Mouse (Mus musculus) megakaryocyte-erythroid progenitor cell, adult 5-6 weeks (primary cell): Measurements from ENCODE around the gene Jtb. TPM values are rescaled to one million over a fixed set of nuclear protein-coding genes. Genes with fewer than 3 reads are reported as not detected.

Experiments
- ATAC-seq: replicated peaks from 2 replicates; pipeline ENCODE4 v1.8.0; 2016; ENCODE audit warnings: mild to moderate bottlenecking, inconsistent platforms; ENCODE audit not compliant: severe bottlenecking, poor library complexity, low FRiP score, low TSS enrichment
- total RNA-seq, 2 experiments: library from RNA; stranded (forward) in 1 of 2; stranded (reverse) in 1 of 2; fragments of 200-1000, 215-1000 nt in 1 of 2; fragments of >200 nt in 1 of 2; fragmentation: Nextera tagmentation in 1 of 2; gene quantifications; 2 replicates each; pipeline ENCODE4 v1.2.3; 2014 to 2017

The Jtb gene
- total RNA-seq, 2 experiments from 2014 or later: 48.5 to 95.1 TPM

DNA sequence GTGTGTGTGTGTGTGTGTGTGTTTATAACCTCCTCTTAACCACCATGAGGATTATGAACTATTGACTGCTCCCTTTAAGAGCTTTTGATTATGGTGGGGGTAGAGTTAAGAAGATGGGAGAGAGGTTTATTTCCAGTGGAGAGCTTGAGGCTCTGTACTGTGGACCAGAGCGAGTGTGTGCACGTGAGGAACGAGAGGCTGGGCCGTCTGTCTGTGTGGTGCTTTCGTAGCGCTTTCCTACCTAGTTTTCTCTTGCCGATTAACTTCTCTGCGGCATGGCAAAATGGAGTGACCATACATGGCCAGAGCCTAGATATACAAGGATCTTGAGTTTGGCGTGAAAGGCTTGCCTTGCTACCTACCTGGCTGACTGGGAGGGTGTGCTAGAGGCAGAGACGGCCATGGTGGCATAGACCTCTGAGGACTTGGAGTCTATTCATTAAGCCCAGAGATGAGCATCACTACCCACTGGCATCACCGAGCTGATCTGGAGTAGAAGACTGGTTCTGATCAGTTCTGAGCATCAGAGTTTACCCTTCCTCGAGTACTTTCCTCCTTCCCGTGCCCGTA, 24.5 kb downstream of the Jtb start:
- no peak for ATAC-seq

DNA sequence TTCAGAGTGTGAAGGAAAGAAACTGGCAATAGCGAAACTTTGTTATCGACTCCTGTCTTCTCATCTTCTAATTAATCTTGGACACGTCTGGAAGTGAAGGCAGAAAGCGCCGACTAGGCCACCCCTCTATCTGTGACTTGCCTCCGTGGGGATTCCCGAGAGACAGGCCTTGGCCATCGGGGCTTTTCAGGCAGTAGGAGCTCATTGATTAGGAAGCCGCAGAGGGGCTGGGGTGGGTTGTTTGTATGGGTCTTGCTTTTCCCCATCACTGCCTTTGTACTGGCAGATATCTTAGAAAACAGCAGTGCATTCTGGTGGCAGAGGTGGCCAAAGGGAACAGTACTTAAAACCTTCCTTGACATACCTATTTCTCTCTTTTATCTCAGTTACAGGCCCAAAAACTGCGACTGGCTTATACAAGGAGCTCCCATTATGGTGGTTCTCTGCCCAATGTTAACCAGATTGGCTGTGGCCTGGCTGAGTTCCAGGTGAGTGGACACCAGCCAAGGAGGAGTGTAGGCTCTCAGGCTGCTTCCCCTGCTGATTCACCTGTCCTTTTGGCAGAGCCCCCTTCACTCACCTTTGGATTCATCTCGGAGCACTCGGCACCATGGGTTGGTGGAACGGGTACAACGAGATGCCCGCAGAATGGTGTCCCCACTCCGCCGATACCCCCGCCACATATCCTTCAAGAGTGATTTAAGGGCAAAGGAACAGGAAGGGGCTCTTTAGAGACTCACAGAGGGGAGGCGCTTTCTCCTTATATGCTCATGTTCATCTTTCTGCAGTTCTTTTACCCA, 25.5 kb downstream of the Jtb start:
- ATAC-seq: no peak

DNA sequence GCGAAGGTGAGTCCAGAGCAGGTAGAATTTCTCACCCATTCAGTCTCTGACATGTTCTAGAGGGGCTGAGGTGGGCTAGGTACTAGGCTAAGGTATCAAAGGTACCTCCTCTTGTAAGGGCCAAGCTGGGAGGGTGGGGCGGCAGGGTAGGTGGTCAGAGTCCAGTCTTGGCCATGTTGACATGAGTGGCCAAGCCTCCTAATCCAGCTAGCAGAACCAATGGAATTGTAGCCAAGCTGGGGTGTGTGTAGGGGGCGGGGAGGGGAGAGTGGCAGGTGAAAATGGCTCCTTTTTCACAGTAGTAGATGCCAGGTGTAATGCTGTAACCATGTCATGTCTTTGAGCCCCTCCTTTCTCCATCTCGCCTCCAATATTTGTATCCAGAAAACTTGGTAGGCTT, 27.1 kb downstream of the Jtb start:
- ATAC-seq: no peak

DNA sequence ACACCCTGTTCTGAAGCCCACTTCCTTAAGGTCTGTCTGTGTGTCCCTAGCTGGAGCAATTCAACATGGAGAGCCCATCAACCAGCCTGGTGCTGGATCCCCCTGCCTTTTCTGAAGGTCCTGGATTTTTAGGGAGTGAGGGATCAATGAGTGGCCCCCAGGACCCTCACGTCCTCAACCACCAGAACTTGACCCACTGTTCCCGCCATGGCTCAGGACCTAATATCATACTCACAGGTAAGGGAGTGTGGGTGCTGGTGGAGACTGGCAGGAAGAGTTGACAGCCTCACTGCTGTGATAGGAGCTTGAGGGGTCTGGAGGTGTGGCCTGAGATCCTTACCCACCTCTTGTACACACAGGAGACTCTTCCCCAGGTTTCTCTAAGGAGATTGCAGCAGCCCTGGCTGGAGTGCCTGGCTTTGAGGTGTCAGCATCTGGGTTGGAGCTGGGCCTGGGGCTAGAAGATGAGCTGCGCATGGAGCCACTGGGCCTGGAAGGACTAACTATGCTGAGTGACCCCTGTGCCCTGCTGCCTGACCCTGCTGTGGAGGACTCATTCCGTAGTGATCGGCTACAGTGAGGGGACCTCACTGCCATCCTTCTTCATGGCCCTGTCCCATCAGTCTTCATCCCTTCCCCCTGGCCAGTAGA, 31.8 kb downstream of the Jtb start:
- no peak for ATAC-seq

DNA sequence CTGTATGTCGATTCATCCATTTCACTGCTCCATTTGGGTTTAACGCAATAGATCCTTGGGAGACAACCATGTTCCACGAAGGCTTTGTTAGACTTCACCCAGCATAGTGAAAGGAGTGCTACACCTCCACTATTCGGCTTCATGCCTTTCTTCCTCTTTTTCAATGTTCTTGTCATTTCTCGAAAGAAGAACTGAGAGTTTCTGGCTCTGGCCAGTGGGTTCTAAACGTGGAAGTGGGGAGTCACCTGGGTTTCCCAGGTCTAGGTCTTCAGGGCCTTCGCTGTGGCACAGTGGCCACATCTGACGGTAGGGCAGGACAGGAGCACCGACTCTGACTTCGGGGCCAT, 33.3 kb downstream of the Jtb start:
- ATAC-seq: no peak

DNA sequence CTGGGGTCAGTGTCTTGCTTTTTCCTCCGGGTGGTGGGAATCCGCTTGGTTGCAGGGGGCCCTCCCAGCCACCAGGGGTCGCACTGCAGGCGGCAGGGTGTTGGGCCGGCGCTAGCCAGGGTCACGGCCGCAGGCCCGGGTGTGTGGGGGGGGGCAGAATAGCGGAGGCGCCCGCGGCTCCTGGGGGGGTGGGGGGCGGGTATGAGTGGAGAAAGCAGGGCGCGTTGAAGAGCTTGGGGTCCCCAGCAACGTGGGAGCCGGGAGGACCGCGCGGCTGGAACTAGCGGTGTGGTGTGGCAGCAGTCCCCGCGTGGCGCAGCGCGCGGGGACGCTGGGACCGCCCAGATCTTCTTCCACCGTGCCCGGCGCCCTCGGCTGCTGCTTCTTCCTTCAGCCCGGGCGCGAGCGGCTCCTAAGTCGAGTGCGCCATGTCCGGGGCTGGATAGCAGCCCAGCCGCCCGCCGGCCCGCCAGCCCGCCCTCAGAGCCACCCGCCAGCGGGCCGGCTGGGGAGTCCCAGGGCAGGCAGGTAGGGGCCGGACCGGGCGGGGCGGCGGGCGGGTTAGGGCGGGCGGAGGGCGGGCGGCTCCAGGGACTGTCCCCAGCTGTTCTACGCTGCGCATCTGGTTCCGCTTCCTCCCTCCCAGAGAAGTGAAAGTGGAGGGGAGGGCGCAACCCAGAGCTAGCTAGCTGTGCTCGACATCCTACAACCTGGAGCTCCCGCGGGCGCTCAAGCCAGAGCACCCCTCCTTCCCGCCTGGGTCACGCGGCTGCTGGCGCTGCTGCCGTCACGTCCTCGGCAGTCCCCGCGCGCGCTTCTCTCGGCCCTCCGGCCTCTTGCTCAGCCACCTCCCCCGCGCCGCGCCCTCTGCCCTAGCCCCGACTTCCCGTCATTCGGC, 33.9 kb downstream of the Jtb start, which contains the start of gene Dennd4b:
Gene Dennd4b (plus strand): TSS at position 152 of the 898 bp plus-strand sequence.
- ATAC-seq: peak; percentile 77

DNA sequence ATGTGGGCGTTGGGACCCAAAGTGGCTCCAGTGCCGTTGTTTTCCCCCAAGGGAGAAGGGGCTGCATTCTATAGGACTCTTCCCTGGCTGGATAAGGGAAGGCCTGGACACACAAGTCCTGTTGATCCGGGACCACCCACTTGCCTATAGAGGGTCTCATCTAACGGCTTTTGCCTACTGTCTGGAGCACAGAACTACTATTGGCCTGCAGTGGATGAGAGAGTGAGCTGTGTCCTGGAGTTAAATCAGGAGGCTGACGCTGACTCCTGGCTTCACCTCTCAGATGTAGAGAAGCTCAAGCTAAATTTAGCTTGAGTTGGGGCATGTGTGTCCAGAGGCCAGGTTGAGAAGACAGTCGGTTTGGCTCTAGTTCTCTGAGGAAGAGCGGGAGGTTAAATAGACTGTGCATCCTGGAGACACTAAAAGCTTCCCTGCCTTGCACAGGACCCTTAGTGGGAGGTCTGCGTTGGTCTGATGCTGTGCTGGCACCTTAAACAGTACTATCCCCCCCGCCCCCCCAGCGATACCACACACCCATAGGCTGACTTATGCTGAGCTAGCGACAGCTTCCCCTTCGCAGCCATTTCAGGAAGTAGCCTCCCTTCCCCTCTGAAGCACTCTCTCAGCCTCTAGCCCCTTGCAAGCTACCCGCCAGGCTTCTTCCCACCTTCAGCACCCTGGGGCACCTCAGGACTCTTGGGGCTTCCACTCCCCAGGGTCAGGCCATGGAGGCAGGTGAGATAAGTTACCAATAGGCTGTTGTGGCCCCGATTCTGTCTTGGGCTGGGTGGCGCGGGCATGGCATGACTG, 34.7 kb downstream of the Jtb start:
- ATAC-seq: peak; percentile 33

DNA sequence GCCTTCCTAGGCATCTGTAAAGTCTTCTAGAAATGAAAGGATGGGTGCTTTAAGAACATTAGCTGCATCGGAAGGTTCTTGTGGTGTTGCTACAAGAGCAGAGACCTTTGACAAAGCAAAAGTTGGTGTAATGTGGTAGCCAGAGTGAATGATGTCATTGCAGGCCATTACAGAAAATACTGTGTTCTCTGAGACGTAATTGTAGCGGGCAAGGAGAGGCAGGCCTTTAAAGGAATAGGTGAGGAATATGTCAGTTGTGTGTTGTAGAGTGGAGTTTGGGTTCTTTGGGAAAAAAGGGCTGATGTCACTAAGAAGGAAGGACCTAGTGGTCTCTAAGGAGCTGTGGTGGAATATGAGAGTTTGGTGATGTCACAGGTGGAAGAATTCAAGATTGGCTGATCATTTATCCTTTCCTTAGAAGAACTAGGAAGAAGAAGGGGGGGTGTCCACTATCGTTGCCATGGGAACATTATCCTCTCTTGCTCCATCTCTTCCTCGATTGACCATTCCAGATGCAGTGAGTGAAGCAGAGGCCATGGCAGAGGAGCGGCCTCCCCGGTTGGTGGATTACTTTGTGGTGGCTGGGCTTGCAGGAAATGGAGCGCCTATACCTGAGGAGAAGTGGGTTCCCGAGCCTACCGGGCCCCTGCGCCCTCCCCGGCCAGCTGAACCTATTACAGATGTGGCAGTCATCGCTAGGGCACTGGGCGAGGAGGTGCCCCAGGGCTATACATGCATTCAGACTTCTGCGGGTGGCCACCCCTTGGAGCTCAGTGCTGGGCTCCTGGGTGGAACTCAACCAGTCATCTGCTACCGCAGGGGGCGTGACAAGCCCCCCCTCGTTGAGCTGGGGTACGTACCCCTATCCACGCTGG, 35.7 kb downstream of the Jtb start:
- no peak for ATAC-seq

DNA sequence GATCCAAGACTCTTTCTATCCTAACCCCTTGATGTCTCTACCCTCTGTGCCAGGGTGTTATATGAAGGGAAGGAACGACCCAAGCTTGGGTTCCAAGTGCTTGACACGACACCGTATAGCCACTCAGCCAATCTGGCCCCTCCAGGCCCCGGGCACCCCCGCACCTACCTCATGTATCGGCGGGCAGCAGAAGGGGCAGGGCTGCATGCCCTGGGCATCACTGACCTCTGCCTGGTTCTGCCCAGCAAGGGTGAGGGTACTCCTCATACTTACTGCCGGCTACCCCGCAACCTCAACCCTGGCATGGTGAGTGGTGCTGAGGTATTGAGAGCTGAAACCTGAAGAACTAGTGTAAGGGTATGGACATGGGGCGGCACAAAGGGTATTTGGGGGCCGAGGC, 36.8 kb downstream of the Jtb start:
- ATAC-seq: no peak

DNA sequence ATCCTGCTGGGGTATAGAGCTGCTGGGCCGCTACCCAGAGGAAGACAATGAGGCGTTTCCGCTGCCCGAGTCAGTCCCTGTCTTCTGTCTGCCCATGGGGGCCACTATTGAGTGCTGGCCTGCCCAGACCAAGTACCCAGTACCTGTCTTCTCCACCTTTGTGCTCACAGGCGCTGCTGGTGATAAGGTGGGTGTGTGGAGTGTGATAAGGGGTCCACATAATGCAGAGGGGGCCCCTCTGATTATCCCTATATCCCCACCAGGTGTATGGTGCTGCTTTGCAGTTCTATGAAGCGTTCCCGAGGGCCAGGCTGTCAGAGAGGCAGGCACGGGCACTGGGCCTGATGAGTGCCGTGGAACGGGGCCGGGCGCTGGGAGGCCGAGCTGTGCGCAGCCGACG, 37.6 kb downstream of the Jtb start:
- ATAC-seq: no peak

DNA sequence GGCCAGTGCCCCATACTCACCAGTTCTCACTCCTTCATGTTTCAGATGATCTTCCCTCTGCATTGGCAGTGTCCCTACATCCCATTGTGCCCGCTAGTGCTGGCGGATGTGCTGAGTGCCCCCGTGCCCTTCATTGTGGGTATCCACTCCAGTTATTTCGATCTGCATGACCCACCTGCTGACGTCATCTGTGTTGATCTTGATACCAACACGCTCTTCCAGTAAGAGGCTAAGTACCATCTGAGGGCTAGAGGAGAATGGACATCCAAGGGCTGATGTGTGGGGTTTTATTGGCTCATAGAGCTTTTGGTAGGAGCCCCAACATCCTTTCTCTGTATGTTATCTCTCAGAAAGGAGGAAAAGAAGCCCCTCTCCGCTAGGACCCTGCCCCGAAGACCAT, 39.4 kb downstream of the Jtb start:
- no peak for ATAC-seq

DNA sequence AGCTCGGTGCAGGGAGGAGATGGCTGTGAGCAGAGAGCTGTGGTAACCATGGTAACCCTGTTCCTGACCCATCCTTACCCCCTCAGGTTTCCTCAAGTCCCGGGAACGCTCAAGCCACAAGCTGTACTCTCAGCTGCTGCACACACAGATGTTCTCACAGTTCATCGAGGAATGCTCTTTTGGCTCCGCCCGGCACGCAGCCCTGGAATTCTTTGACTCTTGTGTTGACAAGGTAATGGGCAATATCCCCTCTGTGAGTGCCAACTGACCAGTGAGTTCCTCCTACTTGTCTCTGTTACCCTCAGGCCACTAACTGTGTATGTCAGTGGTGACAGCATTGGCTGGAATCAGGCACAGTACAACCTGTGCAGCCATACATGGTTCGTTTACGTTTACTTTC, 40.8 kb downstream of the Jtb start:
- no peak for ATAC-seq

DNA sequence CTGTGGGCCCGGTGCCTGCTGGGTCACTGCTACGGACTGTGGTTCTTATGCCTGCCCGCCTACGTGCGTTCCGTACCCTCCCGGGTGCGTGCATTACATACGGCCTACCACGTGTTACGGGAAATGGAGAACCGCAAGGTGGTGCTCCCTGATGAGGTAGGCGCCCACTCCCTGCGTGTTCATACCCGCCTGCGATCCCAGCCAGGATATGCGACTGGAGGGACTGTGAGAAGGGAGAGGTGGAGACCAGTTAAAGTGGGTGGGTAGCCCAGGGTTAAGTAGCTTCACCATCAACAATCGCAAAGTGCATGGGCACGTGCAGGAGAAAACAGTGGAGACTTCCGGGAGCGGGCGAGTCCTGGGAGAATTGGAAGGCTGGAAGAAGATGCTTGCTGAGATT, 42.5 kb downstream of the Jtb start:
- ATAC-seq: no peak

DNA sequence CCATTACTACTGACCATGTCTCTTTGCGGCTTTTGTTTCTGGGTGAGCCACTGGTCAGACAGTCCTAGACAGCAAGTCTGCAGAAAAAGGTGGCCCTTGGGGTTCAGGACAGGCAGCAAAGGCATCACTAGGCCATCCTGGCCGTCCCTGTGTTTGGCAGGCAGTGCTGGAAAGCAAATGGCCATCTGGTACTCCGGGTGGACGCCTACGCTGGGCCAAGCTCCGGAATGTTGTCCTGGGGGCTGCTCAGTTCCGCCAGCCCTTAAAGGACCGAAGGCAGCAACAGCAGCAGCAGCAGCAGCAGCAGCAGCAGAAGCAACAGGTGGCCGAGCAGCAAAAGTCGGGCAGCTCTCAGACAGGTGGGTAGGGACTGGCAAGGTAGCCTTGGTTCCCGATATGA, 43.9 kb downstream of the Jtb start:
- no peak for ATAC-seq

DNA sequence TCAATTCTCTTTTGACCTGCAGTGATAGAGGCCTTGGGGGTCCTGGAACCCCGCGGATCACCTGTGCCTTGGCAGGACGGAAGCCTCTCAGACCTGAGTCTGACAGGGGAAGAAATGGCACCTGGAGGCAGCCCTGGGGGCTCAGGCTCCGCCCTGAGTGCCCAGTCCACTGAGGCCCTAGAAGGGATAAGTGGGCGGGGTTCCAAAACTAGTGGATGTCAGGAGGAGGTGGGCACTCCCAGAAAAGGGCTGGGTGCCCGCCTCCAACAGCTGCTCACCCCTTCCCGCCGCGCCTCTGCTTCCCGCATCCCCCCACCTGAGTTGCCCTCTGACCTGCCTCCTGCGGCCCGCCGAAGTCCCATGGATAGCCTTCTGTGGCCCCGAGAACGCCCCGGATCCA, 45.5 kb downstream of the Jtb start:
- no peak for ATAC-seq

DNA sequence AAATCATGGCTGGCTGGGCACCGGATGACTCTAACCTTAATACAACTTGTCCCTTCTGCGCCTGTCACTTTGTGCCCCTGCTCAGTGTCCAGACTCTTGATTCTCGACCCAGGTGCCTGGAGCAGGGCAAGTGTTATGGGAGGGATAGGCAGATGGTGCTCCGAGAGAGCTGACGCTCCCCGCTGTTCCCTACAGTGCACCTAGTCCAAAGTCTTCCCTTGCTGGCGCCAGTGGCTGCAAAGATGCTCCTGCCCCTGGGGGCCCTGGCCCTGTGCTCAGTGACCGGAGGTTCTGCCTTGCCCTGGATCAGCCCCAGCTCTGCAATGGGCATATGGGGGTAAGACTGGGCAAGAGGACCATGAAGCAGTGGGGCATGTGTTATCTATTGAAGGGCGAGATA, 46.4 kb downstream of the Jtb start:
- ATAC-seq: no peak

DNA sequence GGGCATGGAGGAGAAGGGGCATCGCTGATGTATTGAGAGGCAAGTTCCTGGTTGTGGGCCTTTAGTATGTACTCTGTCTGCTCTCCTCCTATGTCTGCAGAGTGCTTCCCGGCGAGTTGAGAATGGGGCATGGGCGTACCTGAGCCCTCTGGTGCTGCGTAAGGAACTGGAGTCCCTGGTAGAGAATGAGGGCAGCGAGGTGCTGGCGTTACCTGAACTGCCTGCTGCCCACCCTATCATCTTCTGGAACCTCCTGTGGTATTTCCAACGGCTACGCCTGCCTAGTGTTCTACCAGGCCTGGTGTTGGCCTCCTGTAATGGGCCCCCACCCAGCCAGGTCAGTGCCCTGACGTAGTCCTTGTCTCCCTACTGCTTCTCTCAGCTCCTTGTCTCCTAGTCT, 46.8 kb downstream of the Jtb start:
- ATAC-seq: no peak

DNA sequence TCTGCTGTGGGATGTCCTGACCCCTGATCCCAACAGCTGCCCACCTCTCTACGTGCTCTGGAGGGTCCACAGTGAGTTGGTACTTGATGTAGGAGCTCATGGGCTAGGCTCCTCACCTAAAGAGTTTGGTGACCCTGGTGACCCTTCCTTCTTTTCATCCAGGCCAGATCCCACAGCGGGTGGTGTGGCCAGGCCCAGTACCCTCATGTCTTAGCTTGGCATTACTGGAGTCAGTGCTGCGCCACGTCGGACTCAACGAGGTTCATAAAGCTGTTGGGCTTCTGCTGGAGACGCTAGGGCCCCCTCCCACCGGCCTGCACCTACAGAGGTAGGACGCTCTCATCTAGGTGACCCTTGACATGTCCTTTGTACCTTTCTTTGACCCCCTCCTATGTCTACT, 47.8 kb downstream of the Jtb start:
- ATAC-seq: no peak
